Mouse (Mus musculus) heart, postnatal 0 days (tissue): ENCODE measurements around the gene Agxt2.

ENCODE experiments used
- CTCF ChIP-seq: IDR thresholded peaks from 2 replicates; pipeline ENCODE4 v1.5.1; 2016; ENCODE audit warnings: antibody characterized with exemption, control low read depth, low read depth
- EP300 ChIP-seq: IDR thresholded peaks from 2 replicates; pipeline ENCODE4 v1.6.1; 2016; ENCODE audit warnings: antibody characterized with exemption, low read depth

GRCm38 (mm10) chr15:10400415-10400814 lies 42.1 kb downstream of the Agxt2 start:
- TF ChIP-seq CTCF (peak; percentile 31), EP300 (no peak)
